Comparison of ENCODE assay signal across 20 mouse cellular contexts in the genomic region with DNA sequence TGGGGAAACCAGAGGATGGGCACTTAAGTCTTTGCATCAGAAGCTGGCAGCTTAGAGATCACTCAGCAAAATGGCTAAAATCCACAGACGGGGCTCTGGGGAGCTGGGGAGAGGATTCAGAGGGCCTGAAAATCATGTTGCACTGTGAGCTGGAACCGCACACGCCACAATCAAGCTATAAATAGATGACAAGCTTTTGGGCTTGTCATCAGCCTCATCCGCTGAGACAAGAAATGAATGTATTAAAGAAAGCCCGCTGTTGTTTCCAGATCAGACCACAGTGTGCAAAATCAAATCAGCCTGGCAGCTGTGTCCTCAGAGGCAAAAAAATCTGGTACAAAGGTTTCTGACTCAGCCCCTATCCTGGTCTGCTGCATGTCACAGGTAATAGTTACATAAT. TPM values are rescaled to one million over a fixed set of nuclear protein-coding genes. Genes with fewer than 3 reads are reported as not detected.
DNase-seq lines count a peak whose midpoint lies in the region; ATAC-seq and TF ChIP-seq lines count a peak whose summit lies in the region.
"Had no signal": no experiment of that assay in that cellular context is flagged by ENCODE, and none has a peak within 500 bp of the region (broad histone marks: within the 10 kb centered on the region; RNA-seq: fewer than 3 reads in every experiment).

No protein-coding gene starts in this region.

- no peaks in the 10 kb centered on the region for H3K9me3 ChIP-seq in embryonic facial prominence, embryonic 14.5 days (ENCODE audit: control insufficient read depth, low read length)
- no peaks in the 10 kb centered on the region for H3K9me3 ChIP-seq in embryonic facial prominence, embryonic 10.5 days
- H3K9me3 ChIP-seq in heart, embryonic 13.5 days = no peaks in the 10 kb centered on the region
- H3K9me3 ChIP-seq: hindbrain, embryonic 12.5 days; limb, embryonic 12.5 days had no signal

- DNase-seq in embryonic facial prominence, embryonic 14.5 days (ENCODE audit: low spot score) = peak; percentile 26
- DNase-seq in embryonic facial prominence, embryonic 10.5 days (ENCODE audit: low spot score) = no peak
- peak in 1 of 2 experiments; percentile 4 for DNase-seq in layer of hippocampus, adult 2 months (ENCODE audit: low spot score in 2 of 2)
- DNase-seq in layer of hippocampus, adult 11-12 months (ENCODE audit: low spot score) = no peak
- peak; percentile 14 for DNase-seq in heart, postnatal 4 days
- no peak for DNase-seq in spleen, postnatal 10 days (ENCODE audit: low spot score in 2 of 2)
- no peak for DNase-seq in gastrocnemius, postnatal 14 days
- DNase-seq: adrenal gland, postnatal 10 days; cerebellum, adult 8-10 months; gastrocnemius, adult 2 months; lung, adult 18-20 months; lung, postnatal 10 days; thymus, postnatal 25 days had no signal

- H3K36me3 ChIP-seq in embryonic facial prominence, embryonic 14.5 days (ENCODE audit: control insufficient read depth, insufficient read depth, low read length) = no peaks in the 10 kb centered on the region
- H3K36me3 ChIP-seq in embryonic facial prominence, embryonic 10.5 days (replicated peaks) = no peaks in the 10 kb centered on the region
- no peaks in the 10 kb centered on the region for H3K36me3 ChIP-seq in heart, embryonic 13.5 days
- H3K36me3 ChIP-seq: hindbrain, embryonic 12.5 days; limb, embryonic 12.5 days had no signal

- H3K4me1 ChIP-seq in embryonic facial prominence, embryonic 14.5 days (ENCODE audit: control insufficient read depth, insufficient read depth, low read length) = no peaks in the 10 kb centered on the region
- no peaks in the 10 kb centered on the region for H3K4me1 ChIP-seq in embryonic facial prominence, embryonic 10.5 days
- peaks cover 38% of the 10 kb centered on the region for H3K4me1 ChIP-seq in heart, embryonic 13.5 days
- H3K4me1 ChIP-seq: hindbrain, embryonic 12.5 days; limb, embryonic 12.5 days had no signal

- intact Hi-C loops in gastrocnemius, postnatal 14 days (cut with DNase I; ENCODE audit: low total_unique reads) = no loop called here

- no peak overlapping the region for H3K27ac ChIP-seq in embryonic facial prominence, embryonic 14.5 days (replicated peaks; ENCODE audit: low read depth, low read length)
- H3K27ac ChIP-seq in embryonic facial prominence, embryonic 10.5 days (replicated peaks) = no peak overlapping the region
- peak overlapping the region; percentile 32; the same call in 1 of the 2 replicates for H3K27ac ChIP-seq in layer of hippocampus, adult 2 months
- peak overlapping the region; percentile 88 for H3K27ac ChIP-seq in heart, embryonic 13.5 days (replicated peaks)
- H3K27ac ChIP-seq: gastrocnemius, adult 2 months; hindbrain, embryonic 12.5 days; limb, embryonic 12.5 days had no signal

- H3K9ac ChIP-seq in embryonic facial prominence, embryonic 14.5 days (ENCODE audit: low read depth, low read length) = no peak overlapping the region
- no peak overlapping the region for H3K9ac ChIP-seq in heart, embryonic 13.5 days
- H3K9ac ChIP-seq: hindbrain, embryonic 12.5 days; limb, embryonic 12.5 days had no signal

- H3K4me3 ChIP-seq in embryonic facial prominence, embryonic 14.5 days (ENCODE audit: low read depth, low read length) = no peak overlapping the region
- H3K4me3 ChIP-seq in embryonic facial prominence, embryonic 10.5 days = no peak overlapping the region
- no peak overlapping the region for H3K4me3 ChIP-seq in layer of hippocampus, adult 2 months
- H3K4me3 ChIP-seq in heart, embryonic 13.5 days = no peak overlapping the region
- H3K4me3 ChIP-seq: gastrocnemius, adult 2 months; hindbrain, embryonic 12.5 days; limb, embryonic 12.5 days had no signal

- no peak overlapping the region for H3K4me2 ChIP-seq in embryonic facial prominence, embryonic 14.5 days (ENCODE audit: low read depth, low read length)
- peak overlapping the region; percentile 31 for H3K4me2 ChIP-seq in heart, embryonic 13.5 days
- H3K4me2 ChIP-seq: hindbrain, embryonic 12.5 days; limb, embryonic 12.5 days; liver, embryonic 11.5 days; midbrain, embryonic 11.5 days had no signal

- no peak for TF ChIP-seq CTCF in layer of hippocampus, adult 2 months (conservative IDR thresholded peaks at IDR 0.05)

- 67% methylated on average over 5 of the region's 5 CpGs for WGBS in embryonic facial prominence, embryonic 14.5 days
- WGBS in embryonic facial prominence, embryonic 10.5 days = 90% methylated on average over 5 of the region's 5 CpGs
- 26% methylated on average over 5 of the region's 5 CpGs for WGBS in heart, embryonic 13.5 days

- no peak for ATAC-seq in embryonic facial prominence, embryonic 14.5 days (ENCODE audit: low read depth)
- ATAC-seq in heart, embryonic 13.5 days (ENCODE audit: extremely low read depth, insufficient number of reproducible peaks, low FRiP score, low TSS enrichment) = no peak
- ATAC-seq: CD4-positive, CD25-positive, alpha-beta regulatory T cell, adult 4 months; intestine, postnatal 0 days had no signal

- H3K27me3 ChIP-seq in embryonic facial prominence, embryonic 14.5 days (replicated peaks; ENCODE audit: control insufficient read depth, insufficient read depth, low read length) = no peaks in the 10 kb centered on the region
- no peaks in the 10 kb centered on the region for H3K27me3 ChIP-seq in embryonic facial prominence, embryonic 10.5 days (replicated peaks; ENCODE audit: low read depth, poor library complexity, severe bottlenecking)
- no peaks in the 10 kb centered on the region for H3K27me3 ChIP-seq in heart, embryonic 13.5 days (replicated peaks)
- H3K27me3 ChIP-seq: hindbrain, embryonic 12.5 days; limb, embryonic 12.5 days had no signal

RNA-seq across cellular contexts. Expression of a gene that starts 7.2 kb away (rescaled TPM):
- polyA plus RNA-seq in embryonic facial prominence, embryonic 14.5 days (2014; fragmentation: Nextera tagmentation; extraction: Ambion mirVana) = 3.6 and 4.3 TPM in 2 replicates
- polyA plus RNA-seq in embryonic facial prominence, embryonic 10.5 days (2016; fragmentation: Nextera tagmentation; extraction: Ambion mirVana) = 1.8 and 2.8 TPM in 2 replicates
- 10 to 100 TPM; 45.3 to 46.9 TPM for total RNA-seq in layer of hippocampus, adult 2 months (2021)
- polyA plus RNA-seq in heart, embryonic 13.5 days (2015; fragmentation: Nextera tagmentation; extraction: Ambion mirVana) = 6.7 and 7.0 TPM in 2 replicates
- total RNA-seq in heart, postnatal 4 days (2021) = 1 to 10 TPM; 5.6 to 8.1 TPM
- 1 to 10 TPM in 1 of 2 experiments, under 1 TPM in 1; 0.93 to 1.8 TPM for total RNA-seq in gastrocnemius, postnatal 14 days (2021)

Comparison
In these comparisons a context has a peak if more than half of its experiments do, and no peak if none do; other contexts are left out.
1. DNase-seq: peak in embryonic facial prominence, embryonic 14.5 days (single experiment) and heart, postnatal 4 days (single experiment); none in embryonic facial prominence, embryonic 10.5 days (single experiment), layer of hippocampus, adult 11-12 months (single experiment), spleen, postnatal 10 days (0 of 2) and gastrocnemius, postnatal 14 days (single experiment).
2. H3K27ac ChIP-seq: peak in layer of hippocampus, adult 2 months (single experiment) and heart, embryonic 13.5 days (single experiment); none in embryonic facial prominence, embryonic 14.5 days (single experiment) and embryonic facial prominence, embryonic 10.5 days (single experiment).
3. RNA of a gene that starts 7.2 kb away (total RNA-seq): 45.3 to 46.9 TPM in layer of hippocampus, adult 2 months; 5.6 to 8.1 TPM in heart, postnatal 4 days and 0.93 to 1.8 TPM in gastrocnemius, postnatal 14 days; every median in the first group is over 4 times any median in the second.